Mouse (Mus musculus): ENCODE results near the gene Pbx1. TPM values are rescaled to one million over a fixed set of nuclear protein-coding genes. Genes with fewer than 3 reads are reported as not detected.

Pbx1 gene
- polyA plus RNA-seq, 1 experiment = 9.1 TPM

DNA sequence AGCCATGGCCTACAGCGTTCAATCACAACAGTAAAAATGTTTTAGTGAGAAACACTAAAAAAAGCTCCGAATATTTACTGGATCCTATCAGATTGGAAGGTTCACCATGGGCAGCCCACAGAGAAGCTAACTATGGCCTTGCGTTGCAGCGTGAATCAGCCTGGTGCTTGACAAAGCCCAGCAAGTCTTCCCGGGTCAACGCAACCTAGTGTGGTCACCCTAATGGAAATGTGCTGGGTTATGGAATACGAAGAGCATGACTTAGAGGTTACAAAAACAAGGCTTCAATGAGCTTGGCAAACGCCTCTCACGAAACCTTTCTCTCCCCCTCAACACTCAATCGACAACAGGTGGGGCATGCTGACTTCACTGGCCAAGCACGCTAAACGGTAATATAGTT is 188.3 kb downstream of the Pbx1 start:
- no peak overlapping the region for H3K4me3 ChIP-seq (ENCODE audit: control insufficient read depth, low read depth, low read length)
- TF ChIP-seq CTCF (IDR thresholded peaks at IDR 0.05; ENCODE audit: control insufficient read depth, insufficient read depth, insufficient replicate concordance, low read depth, low read length) = no peak
- no peak for TF ChIP-seq POLR2A (IDR thresholded peaks at IDR 0.05; ENCODE audit: control insufficient read depth, low read depth, low read length)
- no peaks in the 10 kb centered on the region for H3K4me1 ChIP-seq (ENCODE audit: control insufficient read depth, insufficient read depth, low read length)
- H3K27me3 ChIP-seq (ENCODE audit: control insufficient read depth, insufficient read depth, low read length) = no peaks in the 10 kb centered on the region
- no peaks in the 10 kb centered on the region for H3K36me3 ChIP-seq (ENCODE audit: control insufficient read depth, insufficient read depth, low read length)
- no peak overlapping the region; the same call in 1 of the 2 replicates for H3K27ac ChIP-seq (ENCODE audit: control insufficient read depth, insufficient read depth, low read depth, low read length)

DNA sequence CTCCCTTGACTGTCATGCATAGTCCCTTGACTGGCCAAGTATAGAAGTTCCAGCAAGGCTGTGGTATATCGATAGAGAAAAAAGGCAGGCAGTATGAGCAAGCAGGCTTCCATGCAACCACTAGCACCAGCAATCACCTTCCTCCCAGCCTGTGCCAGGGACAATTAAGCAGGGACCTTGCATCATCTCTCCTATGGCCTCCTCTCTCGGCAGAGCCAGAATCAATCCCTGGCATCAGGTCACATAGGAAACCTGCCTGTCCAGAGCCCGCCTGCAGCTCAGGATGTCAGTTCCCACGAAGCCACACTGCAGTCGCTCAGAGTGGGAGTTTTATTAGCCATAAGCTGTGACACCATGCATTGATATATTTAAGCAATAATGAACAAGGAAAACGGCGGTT is 189.0 kb downstream of the Pbx1 start:
- H3K4me1 ChIP-seq (ENCODE audit: control insufficient read depth, insufficient read depth, low read length) = no peaks in the 10 kb centered on the region
- H3K4me3 ChIP-seq (ENCODE audit: control insufficient read depth, low read depth, low read length) = no peak overlapping the region
- no peaks in the 10 kb centered on the region for H3K36me3 ChIP-seq (ENCODE audit: control insufficient read depth, insufficient read depth, low read length)
- no peak for TF ChIP-seq CTCF (IDR thresholded peaks at IDR 0.05; ENCODE audit: control insufficient read depth, insufficient read depth, insufficient replicate concordance, low read depth, low read length)
- no peak for TF ChIP-seq POLR2A (IDR thresholded peaks at IDR 0.05; ENCODE audit: control insufficient read depth, low read depth, low read length)
- no peaks in the 10 kb centered on the region for H3K27me3 ChIP-seq (ENCODE audit: control insufficient read depth, insufficient read depth, low read length)
- no peak overlapping the region for H3K27ac ChIP-seq (ENCODE audit: control insufficient read depth, insufficient read depth, low read depth, low read length)

DNA sequence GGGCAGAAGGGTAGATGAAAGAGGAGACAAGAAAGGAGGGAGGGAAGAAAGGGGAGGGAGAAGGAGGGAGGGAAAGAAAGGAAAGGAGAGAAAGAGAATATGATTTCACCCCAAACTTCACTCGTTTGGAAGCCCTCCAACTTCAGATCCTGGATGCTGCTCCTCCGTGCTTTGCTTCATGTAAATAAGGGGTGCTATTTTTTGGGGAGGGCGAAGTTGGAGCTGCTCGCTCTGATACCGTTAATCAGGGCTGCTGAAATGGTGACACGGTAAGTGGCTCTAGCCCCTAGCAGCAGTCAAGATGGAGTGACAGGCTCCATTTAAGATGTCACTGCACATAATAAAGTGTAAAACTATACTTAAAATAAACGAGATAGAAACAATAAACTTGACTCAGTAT is 190.8 kb downstream of the Pbx1 start:
- no peak for TF ChIP-seq CTCF (IDR thresholded peaks at IDR 0.05; ENCODE audit: control insufficient read depth, insufficient read depth, insufficient replicate concordance, low read depth, low read length)
- TF ChIP-seq POLR2A (IDR thresholded peaks at IDR 0.05; ENCODE audit: control insufficient read depth, low read depth, low read length) = no peak
- H3K27ac ChIP-seq (ENCODE audit: control insufficient read depth, insufficient read depth, low read depth, low read length) = no peak overlapping the region
- H3K4me3 ChIP-seq (ENCODE audit: control insufficient read depth, low read depth, low read length) = no peak overlapping the region
- no peaks in the 10 kb centered on the region for H3K27me3 ChIP-seq (ENCODE audit: control insufficient read depth, insufficient read depth, low read length)
- no peaks in the 10 kb centered on the region for H3K4me1 ChIP-seq (ENCODE audit: control insufficient read depth, insufficient read depth, low read length)
- no peaks in the 10 kb centered on the region for H3K36me3 ChIP-seq (ENCODE audit: control insufficient read depth, insufficient read depth, low read length)

DNA sequence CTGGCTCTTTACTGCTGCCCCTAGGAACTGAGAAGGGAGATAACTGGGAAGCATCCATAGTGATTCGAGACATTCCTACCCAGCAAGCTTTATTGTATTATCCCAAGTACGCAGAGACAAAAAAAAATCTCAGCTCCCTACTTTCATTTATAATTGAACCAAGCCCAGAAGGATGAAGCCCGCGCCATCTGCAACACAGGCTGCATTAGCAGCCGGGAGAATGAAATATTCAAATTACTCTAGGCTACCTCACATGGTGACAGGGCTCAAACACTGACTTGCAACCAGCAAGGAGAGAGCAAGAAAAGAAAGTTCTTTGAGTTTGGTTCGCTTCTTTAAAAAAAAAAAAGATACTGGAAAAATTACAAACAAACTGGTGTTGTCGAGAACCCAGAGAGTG is 191.2 kb downstream of the Pbx1 start:
- Histone ChIP-seq H3K27me3 (ENCODE audit: control insufficient read depth, insufficient read depth, low read length) (no peaks in the 10 kb centered on the region), H3K36me3 (ENCODE audit: control insufficient read depth, insufficient read depth, low read length) (no peaks in the 10 kb centered on the region), H3K27ac (ENCODE audit: control insufficient read depth, insufficient read depth, low read depth, low read length) (no peak overlapping the region), H3K4me3 (ENCODE audit: control insufficient read depth, low read depth, low read length) (no peak overlapping the region), H3K4me1 (ENCODE audit: control insufficient read depth, insufficient read depth, low read length) (no peaks in the 10 kb centered on the region)
- TF ChIP-seq CTCF (IDR thresholded peaks at IDR 0.05; ENCODE audit: control insufficient read depth, insufficient read depth, insufficient replicate concordance, low read depth, low read length) (no peak), POLR2A (IDR thresholded peaks at IDR 0.05; ENCODE audit: control insufficient read depth, low read depth, low read length) (no peak)

DNA sequence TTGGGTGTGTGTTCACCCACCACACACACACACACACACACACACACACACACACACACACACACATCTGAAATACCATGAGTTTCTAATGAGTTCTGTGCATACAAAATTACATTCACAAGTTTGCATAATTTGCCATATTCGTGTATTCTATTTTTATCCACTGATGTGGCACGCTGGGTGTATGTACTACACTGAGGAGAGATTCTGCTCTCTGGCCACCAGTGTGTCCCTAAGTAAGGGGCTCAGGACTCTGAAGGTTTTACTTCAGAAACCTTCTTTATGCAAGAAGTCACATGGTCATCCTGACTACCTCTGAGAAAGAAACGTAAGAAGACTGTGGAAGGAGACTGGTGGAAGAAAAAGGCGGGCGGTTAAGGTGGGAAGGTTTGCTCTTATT is 191.7 kb downstream of the Pbx1 start:
- no peaks in the 10 kb centered on the region for H3K36me3 ChIP-seq (ENCODE audit: control insufficient read depth, insufficient read depth, low read length)
- H3K27ac ChIP-seq (ENCODE audit: control insufficient read depth, insufficient read depth, low read depth, low read length) = no peak overlapping the region
- TF ChIP-seq POLR2A (IDR thresholded peaks at IDR 0.05; ENCODE audit: control insufficient read depth, low read depth, low read length) = no peak
- TF ChIP-seq CTCF (IDR thresholded peaks at IDR 0.05; ENCODE audit: control insufficient read depth, insufficient read depth, insufficient replicate concordance, low read depth, low read length) = no peak
- H3K4me3 ChIP-seq (ENCODE audit: control insufficient read depth, low read depth, low read length) = no peak overlapping the region
- H3K27me3 ChIP-seq (ENCODE audit: control insufficient read depth, insufficient read depth, low read length) = no peaks in the 10 kb centered on the region
- no peaks in the 10 kb centered on the region for H3K4me1 ChIP-seq (ENCODE audit: control insufficient read depth, insufficient read depth, low read length)

DNA sequence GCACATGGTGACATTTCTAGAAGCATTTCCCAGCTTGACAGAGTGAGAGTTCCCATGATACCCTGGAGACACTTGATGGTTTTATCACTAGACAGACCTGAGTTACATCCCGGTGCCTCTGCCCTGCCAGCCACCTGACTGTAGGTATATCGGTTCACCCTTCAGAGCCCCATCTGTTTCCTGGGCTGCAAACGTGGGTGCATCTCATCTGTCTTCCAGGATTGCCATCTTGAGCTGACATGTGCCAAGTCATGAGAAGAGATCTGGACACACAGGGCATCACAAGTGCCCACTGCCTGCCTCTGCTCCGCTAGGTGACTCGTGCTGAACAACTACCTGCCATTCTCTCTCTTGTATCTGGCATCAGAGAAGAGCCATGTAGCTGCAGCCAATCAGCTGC is 196.0 kb downstream of the Pbx1 start:
- H3K27me3 ChIP-seq (ENCODE audit: control insufficient read depth, insufficient read depth, low read length) = no peaks in the 10 kb centered on the region
- no peaks in the 10 kb centered on the region for H3K4me1 ChIP-seq (ENCODE audit: control insufficient read depth, insufficient read depth, low read length)
- no peak overlapping the region for H3K4me3 ChIP-seq (ENCODE audit: control insufficient read depth, low read depth, low read length)
- H3K36me3 ChIP-seq (ENCODE audit: control insufficient read depth, insufficient read depth, low read length) = no peaks in the 10 kb centered on the region
- no peak overlapping the region for H3K27ac ChIP-seq (ENCODE audit: control insufficient read depth, insufficient read depth, low read depth, low read length)
- TF ChIP-seq POLR2A (IDR thresholded peaks at IDR 0.05; ENCODE audit: control insufficient read depth, low read depth, low read length) (no peak), CTCF (IDR thresholded peaks at IDR 0.05; ENCODE audit: control insufficient read depth, insufficient read depth, insufficient replicate concordance, low read depth, low read length) (no peak)

DNA sequence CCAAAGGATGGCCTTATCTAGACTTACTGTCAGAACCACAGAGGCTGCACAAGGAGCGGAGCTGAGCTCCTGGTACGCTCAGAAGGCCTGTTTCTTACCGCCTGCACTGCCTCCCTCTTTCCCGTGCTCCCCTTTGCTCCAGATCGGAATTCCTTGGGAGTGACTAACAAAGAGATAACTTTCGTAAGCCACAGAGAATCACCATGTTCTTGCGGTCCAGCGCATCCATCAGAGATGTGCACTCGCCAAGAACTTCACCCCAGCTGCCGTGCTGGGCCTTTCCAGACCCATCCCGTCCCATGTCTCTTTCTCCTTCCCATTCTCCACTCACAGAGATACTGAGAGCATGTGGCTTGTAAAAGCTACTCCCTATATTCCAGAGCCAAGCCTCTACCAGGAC is 197.7 kb downstream of the Pbx1 start:
- Histone ChIP-seq H3K36me3 (ENCODE audit: control insufficient read depth, insufficient read depth, low read length) (no peaks in the 10 kb centered on the region), H3K4me3 (ENCODE audit: control insufficient read depth, low read depth, low read length) (no peak overlapping the region), H3K27ac (ENCODE audit: control insufficient read depth, insufficient read depth, low read depth, low read length) (no peak overlapping the region), H3K27me3 (ENCODE audit: control insufficient read depth, insufficient read depth, low read length) (no peaks in the 10 kb centered on the region), H3K4me1 (ENCODE audit: control insufficient read depth, insufficient read depth, low read length) (no peaks in the 10 kb centered on the region)
- TF ChIP-seq POLR2A (IDR thresholded peaks at IDR 0.05; ENCODE audit: control insufficient read depth, low read depth, low read length) (no peak), CTCF (IDR thresholded peaks at IDR 0.05; ENCODE audit: control insufficient read depth, insufficient read depth, insufficient replicate concordance, low read depth, low read length) (no peak)

DNA sequence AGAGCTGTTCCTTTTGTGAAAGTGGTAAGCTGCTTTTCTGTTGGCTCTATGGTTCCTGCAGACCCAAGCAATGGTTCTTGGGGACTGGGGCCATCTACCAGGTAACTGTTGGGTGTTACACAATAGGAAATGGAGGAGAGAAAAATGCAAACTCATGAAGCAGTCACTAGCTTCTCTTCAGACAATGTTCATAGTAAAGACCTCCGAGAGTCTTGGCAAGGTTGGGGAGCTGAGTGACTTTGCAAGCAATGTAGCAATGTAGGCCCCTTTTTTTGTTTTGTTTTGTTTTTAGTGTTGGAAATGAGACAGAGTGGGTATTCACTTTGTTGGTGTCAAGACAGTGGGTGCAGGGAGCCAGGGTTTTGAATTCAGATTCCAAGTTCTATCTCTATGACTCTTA is 198.9 kb downstream of the Pbx1 start:
- no peaks in the 10 kb centered on the region for H3K4me1 ChIP-seq (ENCODE audit: control insufficient read depth, insufficient read depth, low read length)
- H3K27ac ChIP-seq (ENCODE audit: control insufficient read depth, insufficient read depth, low read depth, low read length) = no peak overlapping the region
- H3K4me3 ChIP-seq (ENCODE audit: control insufficient read depth, low read depth, low read length) = no peak overlapping the region
- H3K27me3 ChIP-seq (ENCODE audit: control insufficient read depth, insufficient read depth, low read length) = no peaks in the 10 kb centered on the region
- H3K36me3 ChIP-seq (ENCODE audit: control insufficient read depth, insufficient read depth, low read length) = no peaks in the 10 kb centered on the region
- TF ChIP-seq POLR2A (IDR thresholded peaks at IDR 0.05; ENCODE audit: control insufficient read depth, low read depth, low read length) (no peak), CTCF (IDR thresholded peaks at IDR 0.05; ENCODE audit: control insufficient read depth, insufficient read depth, insufficient replicate concordance, low read depth, low read length) (no peak)
